Mouse (Mus musculus) intestine, embryonic 14.5 days (tissue): ENCODE results near the gene Snrpd2. TPM values are rescaled to one million over a fixed set of nuclear protein-coding genes. Genes with fewer than 3 reads are reported as not detected.

Experiments
- ATAC-seq: fragments of 200-750 bp; cut with Nextera tagmentation; replicated peaks from 2 replicates; pipeline ENCODE4 v1.8.0; 2017; ENCODE audit warnings: low read depth, moderate number of reproducible peaks, moderate TSS enrichment, moderate library complexity; ENCODE audit not compliant: low FRiP score, low TSS enrichment
- DNase-seq: peaks from one replicate; pipeline ENCODE4 v3.0.0-alpha.2; 2018; ENCODE audit warnings: low spot score
- H3K27ac ChIP-seq: fragments of 300-500 bp; sonication (generic); 2 replicates; pipeline ENCODE4 v1.5.1; 2014; ENCODE audit warnings: low read depth, mild to moderate bottlenecking, control low read depth
- H3K27me3 ChIP-seq: fragments of 300-500 bp; sonication (generic); replicated peaks from 2 replicates; pipeline ENCODE4 v1.6.1; 2014; ENCODE audit warnings: low read length, control low read depth; ENCODE audit not compliant: control insufficient read depth, insufficient read depth
- H3K36me3 ChIP-seq: fragments of 300-500 bp; sonication (generic); 2 replicates; pipeline ENCODE4 v1.6.1; 2014; ENCODE audit warnings: low read length, control low read depth; ENCODE audit not compliant: control insufficient read depth, insufficient read depth
- H3K4me1 ChIP-seq: fragments of 300-500 bp; sonication (generic); replicated peaks from 2 replicates; pipeline ENCODE4 v1.6.1; 2014; ENCODE audit warnings: low read length, control low read depth, mixed read lengths; ENCODE audit not compliant: control insufficient read depth, insufficient read depth
- H3K4me2 ChIP-seq: fragments of 300-500 bp; sonication (generic); 2 replicates; pipeline ENCODE4 v1.6.1; 2014; ENCODE audit warnings: low read length
- H3K4me3 ChIP-seq: fragments of 300-500 bp; sonication (generic); 2 replicates; pipeline ENCODE4 v1.5.1; 2014; ENCODE audit warnings: low read depth, low read length, control low read depth, mixed read lengths
- H3K9ac ChIP-seq: fragments of 300-500 bp; sonication (generic); 2 replicates; pipeline ENCODE4 v1.6.1; 2014; ENCODE audit warnings: mild to moderate bottlenecking, low read length
- H3K9me3 ChIP-seq: fragments of 300-500 bp; sonication (generic); 2 replicates; pipeline ENCODE4 v1.6.1; 2016; ENCODE audit warnings: low read length, control low read depth; ENCODE audit not compliant: control insufficient read depth
- WGBS: fragments of 180-500 bp; shearing (Covaris S2); extraction: QIAGEN DNeasy Blood & Tissue Kit; methylation state at CpG from one replicate; pipeline ENCODE4 v1.1.7; 2014; 5-methylcytosine and 5-hydroxymethylcytosine counted together
- microRNA counts: library from miRNA; unstranded; fragments of <30 nt; microRNA quantifications from one replicate; lab custom pipeline; 2016
- microRNA-seq: library from miRNA; unstranded; fragments of <30 nt; microRNA quantifications from one replicate; pipeline ENCODE4, GENCODE M21; 2016
- polyA plus RNA-seq: library from polyadenylated mRNA; unstranded; fragments of >200 nt; fragmentation: Nextera tagmentation; extraction: Ambion mirVana; gene quantifications from 2 replicates; pipeline ENCODE4 v1.2.1, GENCODE M21; 2014

The Snrpd2 gene
- polyA plus RNA-seq, 1 experiment from 2014 or later, result 167 TPM

- Histone ChIP-seq H3K4me2 (no peak overlapping the region), H3K27ac (no peak overlapping the region)
- 82% methylated on average over 6 of the region's 6 CpGs for WGBS
Observed at GRCm38 (mm10) chr7:19184758-19185157, 35.2 kb downstream of the Snrpd2 start.

GRCm38 (mm10) chr7:19194676-19195075 lies 45.2 kb downstream of the Snrpd2 start:
- Histone ChIP-seq H3K4me1 (no peaks in the 10 kb centered on the region), H3K27ac (no peak overlapping the region), H3K4me2 (no peak overlapping the region), H3K27me3 (no peaks in the 10 kb centered on the region), H3K9me3 (no peaks in the 10 kb centered on the region), H3K9ac (no peak overlapping the region), H3K4me3 (no peak overlapping the region), H3K36me3 (peaks cover 43% of the 10 kb centered on the region)
- DNase-seq (no peak), ATAC-seq (no peak)
- 99% methylated on average over 4 of the region's 4 CpGs for WGBS

More at GRCm38 (mm10) chr7:19184758-19185157, 35.2 kb downstream of the Snrpd2 start:
- ATAC-seq (no peak), DNase-seq (no peak)
- H3K9me3 ChIP-seq, result no peaks in the 10 kb centered on the region
- H3K4me3 ChIP-seq, result no peak overlapping the region
- peaks cover 10% of the 10 kb centered on the region for H3K4me1 ChIP-seq
- no peak overlapping the region for H3K9ac ChIP-seq
- peaks cover 10% of the 10 kb centered on the region for H3K27me3 ChIP-seq
- 0 out of 2 replicates have a peak, but pooled peaks cover 15% of the 10 kb centered on the region for H3K36me3 ChIP-seq

DNA sequence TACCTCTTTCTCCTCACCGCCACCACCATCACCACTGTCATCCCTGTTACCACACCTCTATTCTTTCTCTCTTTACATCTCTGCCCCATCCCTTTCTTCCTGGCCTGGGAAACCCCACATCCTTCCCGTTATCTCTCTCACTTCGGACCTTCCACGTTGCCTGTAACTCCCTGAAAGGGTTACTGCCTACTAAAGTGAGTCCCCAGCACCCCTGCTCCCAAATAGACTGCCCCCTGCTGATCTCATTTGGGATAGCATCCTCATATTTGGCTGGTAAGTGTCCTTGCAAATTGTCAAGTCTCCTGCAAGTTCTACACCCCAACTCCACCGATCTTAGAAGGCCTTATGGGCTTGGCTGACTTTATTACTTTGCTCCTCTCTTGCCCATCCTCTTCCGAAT lies 47.2 kb downstream of the Snrpd2 start:
- no peaks in the 10 kb centered on the region for H3K27me3 ChIP-seq
- no peak overlapping the region for H3K27ac ChIP-seq
- H3K36me3 ChIP-seq, result peaks cover 47% of the 10 kb centered on the region
- ATAC-seq (no peak), DNase-seq (no peak)
- H3K4me2 ChIP-seq, result no peak overlapping the region
- no peaks in the 10 kb centered on the region for H3K9me3 ChIP-seq
- H3K9ac ChIP-seq, result no peak overlapping the region
- H3K4me1 ChIP-seq, result no peaks in the 10 kb centered on the region
- H3K4me3 ChIP-seq, result no peak overlapping the region
- WGBS, result 64% methylated on average over 6 of the region's 6 CpGs

DNA sequence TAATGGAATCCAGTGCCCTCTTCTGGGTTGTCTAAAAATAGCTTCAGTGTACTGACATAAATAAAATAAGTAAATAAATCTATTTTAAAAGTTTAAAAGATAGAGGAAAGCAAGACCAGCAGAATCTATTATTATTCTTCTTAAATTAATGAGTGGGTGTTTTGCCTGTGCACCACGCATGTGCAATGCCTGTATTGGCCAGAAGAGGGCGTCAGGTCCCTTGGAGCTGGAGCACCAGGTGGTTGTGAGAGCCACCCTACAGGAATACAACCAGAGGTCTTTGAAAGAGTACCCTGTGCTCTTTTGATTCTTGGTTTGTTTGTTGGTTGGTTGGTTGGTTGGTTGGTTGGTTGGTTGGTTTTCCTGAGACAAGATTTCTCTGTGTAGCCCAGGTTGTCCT lies 48.5 kb downstream of the Snrpd2 start:
- no peak overlapping the region for H3K9ac ChIP-seq
- no peaks in the 10 kb centered on the region for H3K4me1 ChIP-seq
- no peaks in the 10 kb centered on the region for H3K9me3 ChIP-seq
- H3K36me3 ChIP-seq, result peaks cover 42% of the 10 kb centered on the region
- no peaks in the 10 kb centered on the region for H3K27me3 ChIP-seq
- no peak overlapping the region for H3K4me3 ChIP-seq
- DNase-seq, result no peak
- no peak overlapping the region for H3K27ac ChIP-seq
- H3K4me2 ChIP-seq, result no peak overlapping the region
- WGBS, result 33% methylated on average over 2 of the region's 2 CpGs
- ATAC-seq, result no peak

DNA sequence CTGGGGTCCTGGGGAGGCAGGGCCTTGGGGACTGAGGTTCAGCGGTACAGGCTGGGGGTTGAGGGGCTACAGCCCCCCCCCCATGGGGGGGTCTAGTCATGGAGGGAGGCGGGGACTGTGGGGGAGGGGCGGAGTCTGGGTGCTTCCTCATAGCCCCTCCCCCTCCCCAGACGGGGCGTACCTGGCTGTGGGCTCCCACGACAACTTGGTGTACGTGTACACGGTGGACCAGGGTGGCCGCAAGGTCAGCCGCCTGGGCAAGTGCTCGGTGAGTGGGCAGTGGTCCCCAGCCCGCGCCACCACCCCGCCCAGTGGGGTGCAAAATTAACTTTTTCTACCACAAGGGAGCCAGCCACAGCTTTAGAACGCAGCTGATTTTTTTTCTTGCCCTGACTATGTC lies 52.1 kb downstream of the Snrpd2 start:
- H3K27me3 ChIP-seq, result no peaks in the 10 kb centered on the region
- no peak for DNase-seq
- H3K36me3 ChIP-seq, result peaks cover 37% of the 10 kb centered on the region
- no peaks in the 10 kb centered on the region for H3K4me1 ChIP-seq
- no peak overlapping the region for H3K27ac ChIP-seq
- ATAC-seq, result no peak; the same call in 1 of the 2 replicates
- WGBS, result 70% methylated on average over 15 of the region's 15 CpGs
- no peak overlapping the region for H3K4me2 ChIP-seq
- H3K4me3 ChIP-seq, result no peak overlapping the region
- H3K9ac ChIP-seq, result no peak overlapping the region
- H3K9me3 ChIP-seq, result no peaks in the 10 kb centered on the region

DNA sequence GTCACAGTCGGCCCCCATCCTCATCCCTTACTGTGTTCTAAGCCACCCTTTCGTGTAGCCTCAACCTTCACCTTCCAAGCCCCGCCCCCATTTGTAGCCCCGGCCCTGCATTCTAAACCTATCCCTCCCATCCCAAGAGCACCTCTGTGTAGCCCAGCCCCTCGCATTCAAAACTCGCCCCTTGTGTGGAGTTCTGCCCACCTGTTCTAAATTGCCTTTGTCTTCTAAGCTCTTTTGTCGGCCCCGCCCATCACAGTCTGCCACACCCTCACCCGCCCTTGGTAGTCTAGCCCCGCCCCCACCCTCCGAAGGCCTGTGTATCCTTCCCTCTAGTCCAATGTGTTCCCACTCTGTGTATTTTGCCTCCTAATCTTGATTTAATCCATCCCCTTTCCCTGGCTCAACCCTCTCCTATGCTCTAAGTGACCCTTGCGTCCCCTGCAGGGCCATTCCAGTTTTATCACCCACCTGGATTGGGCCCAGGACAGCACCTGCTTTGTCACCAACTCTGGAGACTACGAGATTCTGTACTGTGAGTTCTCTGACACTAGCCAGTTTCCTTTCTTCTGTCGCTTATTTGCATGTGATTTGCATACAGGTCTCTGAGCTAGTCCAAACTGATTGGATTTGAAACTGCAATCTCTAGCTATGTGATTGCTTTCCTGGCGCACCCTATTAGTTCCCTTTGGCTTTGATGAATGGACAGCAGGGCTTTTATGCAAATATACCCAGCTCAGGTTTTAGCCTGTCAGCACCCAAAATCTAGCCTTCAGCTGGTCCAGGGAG lies 52.7 kb downstream of the Snrpd2 start:
- WGBS, result 59% methylated on average over 15 of the region's 15 CpGs
- Histone ChIP-seq H3K36me3 (peaks cover 32% of the 10 kb centered on the region), H3K27ac (no peak overlapping the region), H3K4me2 (no peak overlapping the region), H3K9ac (no peak overlapping the region), H3K27me3 (no peaks in the 10 kb centered on the region), H3K9me3 (no peaks in the 10 kb centered on the region), H3K4me1 (no peaks in the 10 kb centered on the region), H3K4me3 (no peak overlapping the region)
- DNase-seq (no peak), ATAC-seq (0 out of 2 replicates have a peak, but pooled peaks have one; percentile 41)

MicroRNAs encoded within 50 kb of the gene (microRNA counts, 519-probe panel; counts per million panel counts)
- microRNA mmu-miR-330 (lab: Ali Mortazavi, UCI), result not detected

Small RNA genes lying within 50 kb of the gene (microRNA-seq; reads per million reads assigned to microRNA genes)
- 266 reads per million, percentile 68 among the genes with 10 or more reads in this experiment for gene Mir330

Other genes with a start within 250 kb of the Snrpd2 start
- 21.5 and 21.7 TPM in 2 replicates for gene Ccdc61, start 239.3 kb upstream of the Snrpd2 start, polyA plus RNA-seq
- 0.66 and 0.75 TPM in 2 replicates for gene Nova2, start 223.8 kb upstream of the Snrpd2 start, polyA plus RNA-seq
- gene Nanos2, start 162.3 kb upstream of the Snrpd2 start, polyA plus RNA-seq, result not detected in 2 replicates
- 2.8 and 3.2 TPM in 2 replicates for gene Mypop, start 158.5 kb upstream of the Snrpd2 start, polyA plus RNA-seq
- gene Irf2bp1, start 145.7 kb upstream of the Snrpd2 start, polyA plus RNA-seq, result 29.5 and 29.6 TPM in 2 replicates
- gene Foxa3, start 126.2 kb upstream of the Snrpd2 start, polyA plus RNA-seq, result 21.6 and 21.9 TPM in 2 replicates
- gene Sympk, start 125.3 kb upstream of the Snrpd2 start, polyA plus RNA-seq, result 23.9 and 26.1 TPM in 2 replicates
- not detected in 2 replicates for gene Rsph6a, start 95.0 kb upstream of the Snrpd2 start, polyA plus RNA-seq
- gene Dmwd, start 73.5 kb upstream of the Snrpd2 start, polyA plus RNA-seq, result 15.8 and 16.0 TPM in 2 replicates
- 57.4 and 60.0 TPM in 2 replicates for gene Dmpk, start 65.9 kb upstream of the Snrpd2 start, polyA plus RNA-seq
- gene Six5, start 55.1 kb upstream of the Snrpd2 start, polyA plus RNA-seq, result 15.7 and 15.8 TPM in 2 replicates
- gene Gm4969, start 31.4 kb upstream of the Snrpd2 start, polyA plus RNA-seq, result 3.7 and 4.7 TPM in 2 replicates
- gene Fbxo46, start 29.9 kb upstream of the Snrpd2 start, polyA plus RNA-seq, result 8.1 and 8.8 TPM in 2 replicates
- 10.1 and 11.0 TPM in 2 replicates for gene Qpctl, start 431 bp upstream of the Snrpd2 start, polyA plus RNA-seq
- gene Gipr, start 16.4 kb downstream of the Snrpd2 start, polyA plus RNA-seq, result 2.2 and 2.7 TPM in 2 replicates
- 1.9 and 2.9 TPM in 2 replicates for gene Eml2, start 26.7 kb downstream of the Snrpd2 start, polyA plus RNA-seq
- gene Gpr4, start 62.8 kb downstream of the Snrpd2 start, polyA plus RNA-seq, result 1.2 and 1.5 TPM in 2 replicates
- 37.4 and 43.9 TPM in 2 replicates for gene Opa3, start 78.6 kb downstream of the Snrpd2 start, polyA plus RNA-seq
- 78.5 and 79.2 TPM in 2 replicates for gene Vasp, start 122.1 kb downstream of the Snrpd2 start, polyA plus RNA-seq
- 0.14 and 0.31 TPM in 2 replicates for gene Ppm1n, start 130.3 kb downstream of the Snrpd2 start, polyA plus RNA-seq
- gene Rtn2, start 132.9 kb downstream of the Snrpd2 start, polyA plus RNA-seq, result 12.2 and 14.3 TPM in 2 replicates
- gene Fosb, start 160.3 kb downstream of the Snrpd2 start, polyA plus RNA-seq, result 0.08 and 0.49 TPM in 2 replicates
- gene Ercc1, start 195.1 kb downstream of the Snrpd2 start, polyA plus RNA-seq, result 71.8 and 82.9 TPM in 2 replicates
- gene Cd3eap, start 209.8 kb downstream of the Snrpd2 start, polyA plus RNA-seq, result 23.9 and 25.8 TPM in 2 replicates
- 4.4 and 4.9 TPM in 2 replicates for gene Ppp1r13l, start 210.0 kb downstream of the Snrpd2 start, polyA plus RNA-seq
- 11.3 and 13.3 TPM in 2 replicates for gene Ercc2, start 232.3 kb downstream of the Snrpd2 start, polyA plus RNA-seq